Mouse (Mus musculus) adrenal gland, adult 2 months (tissue): ENCODE data around the gene Sbk2. TPM values are rescaled to one million over a fixed set of nuclear protein-coding genes. Genes with fewer than 3 reads are reported as not detected.

Experiments used
- polyA plus RNA-seq: library from polyadenylated mRNA; depleted of rRNA; stranded (reverse); fragments of >200 nt; gene quantifications from 2 replicates; pipeline ENCODE4 v1.2.3, GENCODE M21; 2012; rRNA removed
- total RNA-seq, 2 experiments: library from RNA; stranded (reverse); gene quantifications; 2 replicates each; pipeline ENCODE4 v1.2.3; 2021

Gene Sbk2
- total and polyA plus RNA-seq, 3 experiments, result 0.32 to 1.0 (median 0.52) TPM

Other genes starting within 250 kb of the Sbk2 start
Only the 30 nearest of the 32 such genes appear.
- 10 to 100 TPM; 27.9 to 35.2 TPM for gene Kmt5c, start 224.3 kb downstream of the Sbk2 start, total RNA-seq
- 162 and 205 TPM in 2 replicates for gene Kmt5c, start 224.3 kb downstream of the Sbk2 start, polyA plus RNA-seq
- gene Cox6b2, start 211.3 kb downstream of the Sbk2 start, total RNA-seq, result 10 to 100 TPM in 1 of 2 experiments, 1 to 10 TPM in 1; 7.4 to 10.4 TPM
- gene Cox6b2, start 211.3 kb downstream of the Sbk2 start, polyA plus RNA-seq, result 7.9 and 13.2 TPM in 2 replicates
- not detected for gene Fam71e2, start 193.1 kb downstream of the Sbk2 start, total RNA-seq
- not detected in 2 replicates for gene Fam71e2, start 193.1 kb downstream of the Sbk2 start, polyA plus RNA-seq
- gene Il11, start 181.5 kb downstream of the Sbk2 start, total RNA-seq, result under 1 TPM in 1 of 2 experiments, not detected in 1; 0.48 TPM
- 0.54 and 0.71 TPM in 2 replicates for gene Il11, start 181.5 kb downstream of the Sbk2 start, polyA plus RNA-seq
- gene Tmem190, start 181.5 kb downstream of the Sbk2 start, total RNA-seq, result not detected
- gene Tmem190, start 181.5 kb downstream of the Sbk2 start, polyA plus RNA-seq, result not detected in 2 replicates
- 10 to 100 TPM; 10.2 to 10.8 TPM for gene Tmem238, start 174.8 kb downstream of the Sbk2 start, total RNA-seq
- 144 and 180 TPM in 2 replicates for gene Tmem238, start 174.8 kb downstream of the Sbk2 start, polyA plus RNA-seq
- 1,000 to 10,000 TPM in 1 of 2 experiments, 100 to 1,000 TPM in 1; 958 to 1,234 TPM for gene Rpl28, start 171.5 kb downstream of the Sbk2 start, total RNA-seq
- gene Rpl28, start 171.5 kb downstream of the Sbk2 start, polyA plus RNA-seq, result 237 and 255 TPM in 2 replicates
- gene Ube2s, start 151.8 kb downstream of the Sbk2 start, total RNA-seq, result 100 to 1,000 TPM in 1 of 2 experiments, 10 to 100 TPM in 1; 98.1 to 140 TPM
- gene Ube2s, start 151.8 kb downstream of the Sbk2 start, polyA plus RNA-seq, result 148 and 156 TPM in 2 replicates
- 1 to 10 TPM; 1.9 TPM for gene Shisa7, start 119.7 kb downstream of the Sbk2 start, total RNA-seq
- gene Shisa7, start 119.7 kb downstream of the Sbk2 start, polyA plus RNA-seq, result 2.9 and 4.0 TPM in 2 replicates
- 10 to 100 TPM; 10.9 to 23.8 TPM for gene Isoc2b, start 94.1 kb downstream of the Sbk2 start, total RNA-seq
- gene Isoc2b, start 94.1 kb downstream of the Sbk2 start, polyA plus RNA-seq, result 75.4 and 78.2 TPM in 2 replicates
- gene Isoc2a, start 87.3 kb downstream of the Sbk2 start, total RNA-seq, result 10 to 100 TPM; 35.5 to 43.4 TPM
- 43.5 and 45.6 TPM in 2 replicates for gene Isoc2a, start 87.3 kb downstream of the Sbk2 start, polyA plus RNA-seq
- gene Gm36210, start 57.9 kb downstream of the Sbk2 start, total RNA-seq, result under 1 TPM; 0.23 to 0.45 TPM
- 0.27 TPM in 1 of 2 replicates, not detected in the other for gene Gm36210, start 57.9 kb downstream of the Sbk2 start, polyA plus RNA-seq
- 10 to 100 TPM; 15.1 to 19.2 TPM for gene Zfp628, start 49.2 kb downstream of the Sbk2 start, total RNA-seq
- 35.6 and 41.3 TPM in 2 replicates for gene Zfp628, start 49.2 kb downstream of the Sbk2 start, polyA plus RNA-seq
- gene Nat14, start 42.4 kb downstream of the Sbk2 start, total RNA-seq, result 1 to 10 TPM; 8.4 to 9.2 TPM
- gene Nat14, start 42.4 kb downstream of the Sbk2 start, polyA plus RNA-seq, result 11.4 and 20.0 TPM in 2 replicates
- gene Ssc5d, start 38.6 kb downstream of the Sbk2 start, total RNA-seq, result 1 to 10 TPM; 2.2 to 2.3 TPM
- 2.9 and 3.1 TPM in 2 replicates for gene Ssc5d, start 38.6 kb downstream of the Sbk2 start, polyA plus RNA-seq
- under 1 TPM; 0.20 to 0.21 TPM for gene Sbk3, start 6.8 kb upstream of the Sbk2 start, total RNA-seq
- 0.17 and 0.30 TPM in 2 replicates for gene Sbk3, start 6.8 kb upstream of the Sbk2 start, polyA plus RNA-seq
- gene Zfp579, start 31.8 kb upstream of the Sbk2 start, total RNA-seq, result 10 to 100 TPM; 18.2 to 21.5 TPM
- 74.5 and 94.4 TPM in 2 replicates for gene Zfp579, start 31.8 kb upstream of the Sbk2 start, polyA plus RNA-seq
- 10 to 100 TPM; 13.0 to 13.8 TPM for gene Zfp524, start 50.0 kb upstream of the Sbk2 start, total RNA-seq
- 35.0 and 36.4 TPM in 2 replicates for gene Zfp524, start 50.0 kb upstream of the Sbk2 start, polyA plus RNA-seq
- 10 to 100 TPM; 24.1 to 24.7 TPM for gene Fiz1, start 50.3 kb upstream of the Sbk2 start, total RNA-seq
- 31.5 and 32.2 TPM in 2 replicates for gene Fiz1, start 50.3 kb upstream of the Sbk2 start, polyA plus RNA-seq
- gene Gm44973, start 51.1 kb upstream of the Sbk2 start, total RNA-seq, result not detected
- gene Gm44973, start 51.1 kb upstream of the Sbk2 start, polyA plus RNA-seq, result not detected in 2 replicates
- 10 to 100 TPM; 23.7 to 29.7 TPM for gene Zfp865, start 56.0 kb upstream of the Sbk2 start, total RNA-seq
- gene Zfp865, start 56.0 kb upstream of the Sbk2 start, polyA plus RNA-seq, result 67.1 and 70.1 TPM in 2 replicates
- 1 to 10 TPM; 1.4 to 2.6 TPM for gene Ccdc106, start 56.1 kb upstream of the Sbk2 start, total RNA-seq
- gene Ccdc106, start 56.1 kb upstream of the Sbk2 start, polyA plus RNA-seq, result 1.5 and 3.0 TPM in 2 replicates
- under 1 TPM in 1 of 2 experiments, not detected in 1; 0.92 TPM for gene 4632433K11Rik, start 69.7 kb upstream of the Sbk2 start, total RNA-seq
- gene 4632433K11Rik, start 69.7 kb upstream of the Sbk2 start, polyA plus RNA-seq, result not detected in 2 replicates
- 1 to 10 TPM; 4.4 to 5.1 TPM for gene Zfp784, start 74.0 kb upstream of the Sbk2 start, total RNA-seq
- gene Zfp784, start 74.0 kb upstream of the Sbk2 start, polyA plus RNA-seq, result 7.2 and 8.2 TPM in 2 replicates
- gene Zfp580, start 87.1 kb upstream of the Sbk2 start, total RNA-seq, result 10 to 100 TPM in 1 of 2 experiments, 1 to 10 TPM in 1; 5.6 to 10.4 TPM
- 46.5 and 61.0 TPM in 2 replicates for gene Zfp580, start 87.1 kb upstream of the Sbk2 start, polyA plus RNA-seq
- gene U2af2, start 97.7 kb upstream of the Sbk2 start, total RNA-seq, result 100 to 1,000 TPM; 157 to 168 TPM
- 126 and 150 TPM in 2 replicates for gene U2af2, start 97.7 kb upstream of the Sbk2 start, polyA plus RNA-seq
- gene Epn1, start 115.8 kb upstream of the Sbk2 start, total RNA-seq, result 100 to 1,000 TPM; 114 to 169 TPM
- gene Epn1, start 115.8 kb upstream of the Sbk2 start, polyA plus RNA-seq, result 291 and 321 TPM in 2 replicates
- under 1 TPM in 1 of 2 experiments, not detected in 1; 0.59 TPM for gene Rfpl4, start 152.5 kb upstream of the Sbk2 start, total RNA-seq
- not detected in 2 replicates for gene Rfpl4, start 152.5 kb upstream of the Sbk2 start, polyA plus RNA-seq
- gene Rasl2-9, start 161.5 kb upstream of the Sbk2 start, total RNA-seq, result 1 to 10 TPM in 1 of 2 experiments, under 1 TPM in 1; 0.86 to 2.9 TPM
- gene Rasl2-9, start 161.5 kb upstream of the Sbk2 start, polyA plus RNA-seq, result 0.15 and 0.33 TPM in 2 replicates
- not detected for gene Vmn1r55, start 185.3 kb upstream of the Sbk2 start, total RNA-seq
- gene Vmn1r55, start 185.3 kb upstream of the Sbk2 start, polyA plus RNA-seq, result not detected in 2 replicates